Mouse (Mus musculus) embryonic fibroblast, embryonic 13.5 days (primary cell): ENCODE data around the gene Hivep2. TPM values are rescaled to one million over a fixed set of nuclear protein-coding genes. Genes with fewer than 3 reads are reported as not detected.
A peak's percentile ranks its signal among the peaks of the same experiment; 100 is the strongest.

Experiments
- H3K27ac ChIP-seq: 2 replicates; pipeline ENCODE4 v1.5.1; 2012; ENCODE audit warnings: low read length, control low read depth, inconsistent platforms; ENCODE audit not compliant: insufficient read depth
- H3K4me1 ChIP-seq: 2 replicates; pipeline ENCODE4 v1.6.1; 2011; ENCODE audit warnings: low read length; ENCODE audit not compliant: control insufficient read depth, insufficient read depth
- H3K4me3 ChIP-seq: 2 replicates; pipeline ENCODE4 v1.5.1; 2011; ENCODE audit warnings: mild to moderate bottlenecking, control low read depth, low read length; ENCODE audit not compliant: insufficient read depth
- CTCF ChIP-seq: IDR thresholded peaks from 2 replicates; pipeline ENCODE4 v1.5.1; 2011; ENCODE audit warnings: mild to moderate bottlenecking, control low read depth, low read length, moderate library complexity, borderline replicate concordance; ENCODE audit not compliant: insufficient read depth
- POLR2A ChIP-seq: IDR thresholded peaks from 2 replicates; pipeline ENCODE4 v1.6.1; 2011; ENCODE audit warnings: low read depth, mild to moderate bottlenecking, control low read depth, low read length, moderate library complexity
- polyA plus RNA-seq: library from polyadenylated mRNA; stranded (reverse); fragments of >200 nt; gene quantifications from 2 replicates; pipeline ENCODE4 v1.2.4, GENCODE M21; 2011; ENCODE audit warnings: low read depth; ENCODE audit not compliant: missing spikeins, insufficient read length

Hivep2 gene
- polyA plus RNA-seq, 1 experiment: 25.6 TPM

GRCm38 (mm10) chr10:13971268-13971667, 5.4 kb downstream of the Hivep2 start:
- H3K4me3 ChIP-seq: no peak overlapping the region
- TF ChIP-seq POLR2A: no peak
- no peak for TF ChIP-seq CTCF
- peaks cover 5% of the 10 kb centered on the region for H3K4me1 ChIP-seq
- H3K27ac ChIP-seq: no peak overlapping the region

- peaks cover 8% of the 10 kb centered on the region for H3K4me1 ChIP-seq
- TF ChIP-seq POLR2A: no peak
- TF ChIP-seq CTCF: no peak
- no peak overlapping the region for H3K27ac ChIP-seq
- H3K4me3 ChIP-seq: no peak overlapping the region
Observed at GRCm38 (mm10) chr10:13973563-13974179, 7.8 kb downstream of the Hivep2 start.

GRCm38 (mm10) chr10:13974472-13974871, 8.6 kb downstream of the Hivep2 start:
- Histone ChIP-seq H3K27ac (no peak overlapping the region), H3K4me3 (no peak overlapping the region), H3K4me1 (peaks cover 8% of the 10 kb centered on the region)
- no peak for TF ChIP-seq POLR2A

GRCm38 (mm10) chr10:13975861-13976260, 10.0 kb downstream of the Hivep2 start:
- Histone ChIP-seq H3K4me1 (peaks cover 8% of the 10 kb centered on the region), H3K4me3 (no peak overlapping the region), H3K27ac (peak overlapping the region; percentile 5; the same call in 1 of the 2 replicates)
- no peak for TF ChIP-seq POLR2A
- no peak for TF ChIP-seq CTCF

GRCm38 (mm10) chr10:13976267-13976666, 10.4 kb downstream of the Hivep2 start:
- TF ChIP-seq POLR2A (no peak), CTCF (no peak)
- Histone ChIP-seq H3K4me3 (no peak overlapping the region), H3K4me1 (peaks cover 8% of the 10 kb centered on the region), H3K27ac (no peak overlapping the region)

- TF ChIP-seq POLR2A (no peak), CTCF (no peak)
- Histone ChIP-seq H3K27ac (no peak overlapping the region), H3K4me3 (peak overlapping the region; percentile 12; the same call in 1 of the 2 replicates), H3K4me1 (no peaks in the 10 kb centered on the region; the same call in 1 of the 2 replicates)
Observed at GRCm38 (mm10) chr10:13982271-13982670, 16.4 kb downstream of the Hivep2 start.

- no peaks in the 10 kb centered on the region; the same call in 1 of the 2 replicates for H3K4me1 ChIP-seq
- H3K4me3 ChIP-seq: peak overlapping the region; percentile 12
- TF ChIP-seq CTCF (no peak), POLR2A (peak; percentile 33; the same call in 1 of the 2 replicates)
- H3K27ac ChIP-seq: peak overlapping the region; percentile 43
Observed at GRCm38 (mm10) chr10:13982769-13983381, 17.0 kb downstream of the Hivep2 start.

- Histone ChIP-seq H3K4me3 (no peak overlapping the region), H3K4me1 (no peaks in the 10 kb centered on the region; the same call in 1 of the 2 replicates), H3K27ac (no peak overlapping the region)
- TF ChIP-seq CTCF (no peak), POLR2A (no peak)
Observed at GRCm38 (mm10) chr10:13983631-13984030, 17.8 kb downstream of the Hivep2 start.

GRCm38 (mm10) chr10:13984233-13984632, 18.4 kb downstream of the Hivep2 start:
- Histone ChIP-seq H3K4me1 (no peaks in the 10 kb centered on the region; the same call in 1 of the 2 replicates), H3K4me3 (no peak overlapping the region), H3K27ac (no peak overlapping the region)
- no peak for TF ChIP-seq POLR2A
- no peak for TF ChIP-seq CTCF

- Histone ChIP-seq H3K4me1 (no peaks in the 10 kb centered on the region; the same call in 1 of the 2 replicates), H3K4me3 (no peak overlapping the region), H3K27ac (no peak overlapping the region)
- TF ChIP-seq POLR2A (no peak), CTCF (no peak)
Observed at GRCm38 (mm10) chr10:13986539-13986938, 20.7 kb downstream of the Hivep2 start.
